Mouse (Mus musculus): ENCODE results near the gene Tspan8.

DNA sequence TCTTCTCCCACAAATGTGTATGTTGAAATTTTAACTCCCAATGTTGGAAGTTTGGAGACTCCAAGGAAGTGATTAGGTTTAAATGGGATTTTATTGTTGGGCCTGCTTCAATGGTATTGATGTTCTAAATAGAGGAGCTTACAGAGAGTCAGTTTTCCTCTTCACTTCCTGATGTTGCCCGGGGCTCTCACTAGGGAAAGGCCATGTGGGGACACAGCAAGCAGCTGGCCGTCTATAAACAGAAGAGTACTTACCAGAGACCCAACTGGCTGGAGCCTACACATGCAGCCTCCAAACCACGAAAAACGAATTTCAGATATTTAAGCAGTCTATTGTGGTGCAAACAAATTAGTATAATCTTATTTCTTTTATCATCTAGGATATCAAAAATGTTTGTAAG is 75.3 kb downstream of the Tspan8 start:
- TF ChIP-seq CTCF (IDR thresholded peaks at IDR 0.05; ENCODE audit: insufficient read depth, low read depth, low read length) (no peak), POLR2A (IDR thresholded peaks at IDR 0.05; ENCODE audit: insufficient read depth, low read depth, low read length) (no peak)

Measured in olfactory bulb, adult 2 months (tissue).